Mouse (Mus musculus): ENCODE measurements around the gene Stx5a. TPM values are rescaled to one million over a fixed set of nuclear protein-coding genes. Genes with fewer than 3 reads are reported as not detected.

Gene Stx5a
- polyA plus RNA-seq, 1 experiment from 2014 or later = 162 TPM

DNA sequence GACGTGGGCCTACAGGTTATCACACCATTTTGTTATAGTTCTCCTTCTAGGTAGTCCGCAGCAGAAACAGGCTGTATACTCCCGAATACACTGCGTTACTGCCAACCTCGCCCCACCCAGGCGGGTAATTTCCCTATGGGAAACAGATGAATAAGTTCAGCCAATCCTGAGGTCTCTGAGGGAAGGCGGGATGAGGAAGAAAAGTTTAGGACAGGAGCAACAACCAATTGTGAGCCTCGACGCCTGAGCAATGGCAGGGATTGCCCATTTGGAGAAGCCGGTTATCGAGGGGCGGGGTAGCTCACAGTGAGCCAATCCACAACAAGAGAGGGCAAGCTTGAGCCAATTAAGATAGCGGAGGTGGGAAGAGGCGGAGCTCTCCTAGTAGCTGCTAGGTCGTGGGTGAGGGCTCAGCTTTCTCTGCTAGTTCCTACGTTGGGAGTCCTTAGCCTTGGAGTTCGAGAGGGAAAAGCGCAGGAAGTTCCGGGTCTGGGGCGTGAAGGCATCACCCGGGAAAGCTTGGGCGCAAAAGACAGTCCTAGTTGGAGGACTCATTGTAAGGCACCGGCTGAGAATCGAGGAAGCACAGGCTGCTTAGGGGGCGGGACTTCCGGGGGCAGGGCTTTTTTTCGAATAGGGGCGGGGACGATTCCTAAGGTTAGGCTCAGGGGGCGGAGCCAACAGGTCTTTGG, 61.1 kb downstream of the Stx5a start, which contains the start of gene Zbtb3:
Gene Zbtb3 (plus strand): TSS at position 426 of the 692 bp plus-strand sequence.
- Histone ChIP-seq H3K9me3 (ENCODE audit: control insufficient read depth, low read length) (no peaks in the 10 kb centered on the region), H3K4me3 (ENCODE audit: low read length) (peak within 1 kb of the TSS; percentile 73), H3K27me3 (ENCODE audit: control insufficient read depth, insufficient read depth, low read depth, low read length) (no peaks in the 10 kb centered on the region), H3K9ac (ENCODE audit: low read length) (peak within 1 kb of the TSS; percentile 70), H3K27ac (ENCODE audit: low read length) (peak within 1 kb of the TSS; percentile 90), H3K4me2 (ENCODE audit: low read depth, low read length) (peak within 1 kb of the TSS; percentile 88), H3K4me1 (replicated peaks; ENCODE audit: control insufficient read depth, insufficient read depth, low read length) (peaks cover 15% of the 10 kb centered on the region), H3K36me3 (ENCODE audit: control insufficient read depth, insufficient read depth, low read length) (peaks cover 11% of the 10 kb centered on the region)
- WGBS = 0% methylated on average over 30 of the region's 30 CpGs
- ATAC-seq (ENCODE audit: low read depth) = peak; percentile 97

DNA sequence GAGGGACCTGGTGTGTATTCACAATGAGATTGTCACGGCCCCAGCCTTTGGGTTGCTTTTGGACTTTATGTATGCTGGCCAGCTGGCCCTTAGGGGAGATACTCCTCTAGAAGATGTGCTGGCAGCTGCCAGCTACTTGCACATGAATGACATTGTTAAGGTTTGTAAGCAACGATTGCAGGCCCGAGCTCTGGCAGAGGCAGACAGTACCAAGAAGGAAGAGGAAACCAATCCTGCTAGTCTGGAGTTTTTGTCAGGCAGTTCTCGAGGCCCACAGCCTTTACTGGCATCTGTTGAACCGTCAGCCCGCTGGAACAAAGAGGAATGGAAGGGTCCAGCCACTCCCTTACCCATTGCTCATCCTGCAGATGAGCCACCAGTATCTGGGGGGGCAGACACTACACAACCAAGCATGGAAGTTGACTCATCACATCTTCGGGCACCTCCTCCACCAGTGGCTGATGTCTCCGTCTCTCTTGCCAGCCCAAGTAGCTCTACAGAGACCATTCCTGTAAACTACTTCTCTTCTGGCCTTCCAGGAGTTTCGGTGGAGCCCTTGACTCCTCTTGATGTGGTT, 62.1 kb downstream of the Stx5a start:
- Histone ChIP-seq H3K4me1 (replicated peaks; ENCODE audit: control insufficient read depth, insufficient read depth, low read length) (peaks cover 9% of the 10 kb centered on the region; the same call in 1 of the 2 replicates), H3K36me3 (ENCODE audit: control insufficient read depth, insufficient read depth, low read length) (peaks cover 13% of the 10 kb centered on the region), H3K27me3 (ENCODE audit: control insufficient read depth, insufficient read depth, low read depth, low read length) (no peaks in the 10 kb centered on the region), H3K4me3 (ENCODE audit: low read length) (peak overlapping the region; percentile 73; the same call in 1 of the 2 replicates), H3K27ac (ENCODE audit: low read length) (peak overlapping the region; percentile 90; the same call in 1 of the 2 replicates), H3K9ac (ENCODE audit: low read length) (no peak overlapping the region), H3K9me3 (ENCODE audit: control insufficient read depth, low read length) (no peaks in the 10 kb centered on the region), H3K4me2 (ENCODE audit: low read depth, low read length) (peak overlapping the region; percentile 53; the same call in 1 of the 2 replicates)
- 82% methylated on average over 9 of the region's 9 CpGs for WGBS
- ATAC-seq (ENCODE audit: low read depth) = no peak

DNA sequence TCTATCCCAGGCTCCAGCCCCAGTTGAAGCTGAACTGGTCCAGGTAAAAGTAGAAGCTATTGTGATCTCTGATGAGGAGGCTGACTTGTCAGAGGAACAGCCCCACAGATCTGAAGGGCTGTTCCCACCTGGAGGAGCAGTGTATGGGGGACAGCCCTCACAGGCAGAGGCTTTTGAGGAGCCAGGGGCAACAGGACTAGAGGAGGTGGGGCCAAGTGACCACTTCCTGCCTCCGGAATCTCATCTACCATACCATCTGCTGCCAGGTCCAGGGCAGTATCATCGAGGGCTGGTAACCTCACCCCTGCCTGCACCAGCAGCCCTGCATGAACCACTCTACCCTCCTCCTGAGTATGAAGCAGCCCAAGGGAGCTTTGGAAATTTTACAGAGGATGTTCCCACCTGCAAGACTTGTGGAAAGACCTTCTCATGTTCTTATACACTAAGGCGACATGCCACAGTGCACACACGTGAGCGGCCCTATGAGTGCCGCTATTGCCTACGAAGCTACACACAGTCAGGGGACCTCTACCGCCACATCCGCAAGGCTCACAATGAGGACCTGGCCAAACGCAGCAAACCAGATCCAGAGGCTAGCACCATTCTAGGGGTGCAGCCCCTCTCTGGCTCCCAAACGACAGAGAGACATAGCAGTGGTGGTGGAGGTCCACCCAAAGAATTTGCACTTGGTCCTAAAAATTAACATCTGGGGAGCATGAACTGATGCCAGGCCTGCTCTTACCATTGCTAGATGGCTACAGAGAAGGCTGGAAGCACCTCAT, 62.9 kb downstream of the Stx5a start:
- no peak overlapping the region for H3K4me2 ChIP-seq (ENCODE audit: low read depth, low read length)
- ATAC-seq (ENCODE audit: low read depth) = no peak
- H3K27ac ChIP-seq (ENCODE audit: low read length) = no peak overlapping the region
- H3K9ac ChIP-seq (ENCODE audit: low read length) = no peak overlapping the region
- 91% methylated on average over 11 of the region's 11 CpGs for WGBS
- H3K36me3 ChIP-seq (ENCODE audit: control insufficient read depth, insufficient read depth, low read length) = peaks cover 17% of the 10 kb centered on the region
- H3K27me3 ChIP-seq (ENCODE audit: control insufficient read depth, insufficient read depth, low read depth, low read length) = no peaks in the 10 kb centered on the region
- peaks cover 9% of the 10 kb centered on the region; the same call in 1 of the 2 replicates for H3K4me1 ChIP-seq (replicated peaks; ENCODE audit: control insufficient read depth, insufficient read depth, low read length)
- no peaks in the 10 kb centered on the region for H3K9me3 ChIP-seq (ENCODE audit: control insufficient read depth, low read length)
- H3K4me3 ChIP-seq (ENCODE audit: low read length) = no peak overlapping the region

Small RNA genes within 50 kb of the gene (microRNA-seq; reads per million reads assigned to microRNA genes)
- gene Mir6992 = not detected

Other genes with a start within 250 kb of the Stx5a start
- 0.09 and 0.11 TPM in 2 replicates for gene Slc22a8, start 150.2 kb upstream of the Stx5a start, polyA plus RNA-seq (2015; fragmentation: Nextera tagmentation; extraction: Ambion mirVana)
- not detected in 2 replicates for gene Slc22a6, start 123.4 kb upstream of the Stx5a start, polyA plus RNA-seq (2015; fragmentation: Nextera tagmentation; extraction: Ambion mirVana)
- 0.10 and 0.21 TPM in 2 replicates for gene Chrm1, start 77.6 kb upstream of the Stx5a start, polyA plus RNA-seq (2015; fragmentation: Nextera tagmentation; extraction: Ambion mirVana)
- 77.0 and 78.8 TPM in 2 replicates for gene Slc3a2, start 18.0 kb upstream of the Stx5a start, polyA plus RNA-seq (2015; fragmentation: Nextera tagmentation; extraction: Ambion mirVana)
- gene Wdr74, start 5.6 kb upstream of the Stx5a start, polyA plus RNA-seq (2015; fragmentation: Nextera tagmentation; extraction: Ambion mirVana) = 75.5 and 78.9 TPM in 2 replicates
- gene 1700092M07Rik, start 695 bp upstream of the Stx5a start, polyA plus RNA-seq (2015; fragmentation: Nextera tagmentation; extraction: Ambion mirVana) = 0.83 and 2.7 TPM in 2 replicates
- 186 and 190 TPM in 2 replicates for gene Nxf1, start 15.7 kb downstream of the Stx5a start, polyA plus RNA-seq (2015; fragmentation: Nextera tagmentation; extraction: Ambion mirVana)
- 188 and 194 TPM in 2 replicates for gene Tmem223, start 29.6 kb downstream of the Stx5a start, polyA plus RNA-seq (2015; fragmentation: Nextera tagmentation; extraction: Ambion mirVana)
- gene Tmem179b, start 33.1 kb downstream of the Stx5a start, polyA plus RNA-seq (2015; fragmentation: Nextera tagmentation; extraction: Ambion mirVana) = 88.2 and 89.7 TPM in 2 replicates
- 24.0 and 26.0 TPM in 2 replicates for gene Taf6l, start 45.0 kb downstream of the Stx5a start, polyA plus RNA-seq (2015; fragmentation: Nextera tagmentation; extraction: Ambion mirVana)
- 140 and 147 TPM in 2 replicates for gene Polr2g, start 57.2 kb downstream of the Stx5a start, polyA plus RNA-seq (2015; fragmentation: Nextera tagmentation; extraction: Ambion mirVana)
- 5.5 and 5.6 TPM in 2 replicates for gene Zbtb3, start 61.1 kb downstream of the Stx5a start, polyA plus RNA-seq (2015; fragmentation: Nextera tagmentation; extraction: Ambion mirVana)
- 55.2 and 56.5 TPM in 2 replicates for gene Ttc9c, start 77.9 kb downstream of the Stx5a start, polyA plus RNA-seq (2015; fragmentation: Nextera tagmentation; extraction: Ambion mirVana)
- 4.4 and 5.0 TPM in 2 replicates for gene Hnrnpul2, start 78.6 kb downstream of the Stx5a start, polyA plus RNA-seq (2015; fragmentation: Nextera tagmentation; extraction: Ambion mirVana)
- gene AC129217.1, start 88.4 kb downstream of the Stx5a start, polyA plus RNA-seq (2015; fragmentation: Nextera tagmentation; extraction: Ambion mirVana) = not detected in 2 replicates
- gene Bscl2, start 96.1 kb downstream of the Stx5a start, polyA plus RNA-seq (2015; fragmentation: Nextera tagmentation; extraction: Ambion mirVana) = 54.1 and 54.6 TPM in 2 replicates
- gene Gng3, start 97.8 kb downstream of the Stx5a start, polyA plus RNA-seq (2015; fragmentation: Nextera tagmentation; extraction: Ambion mirVana) = 2.8 and 3.3 TPM in 2 replicates
- gene Lrrn4cl, start 109.4 kb downstream of the Stx5a start, polyA plus RNA-seq (2015; fragmentation: Nextera tagmentation; extraction: Ambion mirVana) = 1.6 and 1.7 TPM in 2 replicates
- 156 and 164 TPM in 2 replicates for gene Ubxn1, start 130.1 kb downstream of the Stx5a start, polyA plus RNA-seq (2015; fragmentation: Nextera tagmentation; extraction: Ambion mirVana)
- gene Uqcc3, start 139.5 kb downstream of the Stx5a start, polyA plus RNA-seq (2015; fragmentation: Nextera tagmentation; extraction: Ambion mirVana) = 63.5 and 64.0 TPM in 2 replicates
- gene Lbhd1, start 142.3 kb downstream of the Stx5a start, polyA plus RNA-seq (2015; fragmentation: Nextera tagmentation; extraction: Ambion mirVana) = 71.3 and 75.9 TPM in 2 replicates
- gene Gm49403, start 142.5 kb downstream of the Stx5a start, polyA plus RNA-seq (2015; fragmentation: Nextera tagmentation; extraction: Ambion mirVana) = not detected in 2 replicates
- gene 1810009A15Rik, start 147.4 kb downstream of the Stx5a start, polyA plus RNA-seq (2015; fragmentation: Nextera tagmentation; extraction: Ambion mirVana) = 68.4 and 71.4 TPM in 2 replicates
- not detected in 2 replicates for gene Gm49416, start 147.5 kb downstream of the Stx5a start, polyA plus RNA-seq (2015; fragmentation: Nextera tagmentation; extraction: Ambion mirVana)
- 38.3 and 40.8 TPM in 2 replicates for gene Ints5, start 151.6 kb downstream of the Stx5a start, polyA plus RNA-seq (2015; fragmentation: Nextera tagmentation; extraction: Ambion mirVana)
- 125 and 127 TPM in 2 replicates for gene Ganab, start 156.7 kb downstream of the Stx5a start, polyA plus RNA-seq (2015; fragmentation: Nextera tagmentation; extraction: Ambion mirVana)
- gene B3gat3, start 179.0 kb downstream of the Stx5a start, polyA plus RNA-seq (2015; fragmentation: Nextera tagmentation; extraction: Ambion mirVana) = 40.2 and 43.5 TPM in 2 replicates
- 2.8 and 4.0 TPM in 2 replicates for gene Rom1, start 187.9 kb downstream of the Stx5a start, polyA plus RNA-seq (2015; fragmentation: Nextera tagmentation; extraction: Ambion mirVana)
- gene Eml3, start 188.1 kb downstream of the Stx5a start, polyA plus RNA-seq (2015; fragmentation: Nextera tagmentation; extraction: Ambion mirVana) = 31.0 and 32.2 TPM in 2 replicates
- gene Mta2, start 200.5 kb downstream of the Stx5a start, polyA plus RNA-seq (2015; fragmentation: Nextera tagmentation; extraction: Ambion mirVana) = 149 and 164 TPM in 2 replicates
- 27.5 and 28.9 TPM in 2 replicates for gene Tut1, start 212.4 kb downstream of the Stx5a start, polyA plus RNA-seq (2015; fragmentation: Nextera tagmentation; extraction: Ambion mirVana)
- gene Eef1g, start 225.6 kb downstream of the Stx5a start, polyA plus RNA-seq (2015; fragmentation: Nextera tagmentation; extraction: Ambion mirVana) = 366 TPM in 2 replicates
- 30.5 and 31.0 TPM in 2 replicates for gene Ahnak, start 247.9 kb downstream of the Stx5a start, polyA plus RNA-seq (2015; fragmentation: Nextera tagmentation; extraction: Ambion mirVana)